Mouse (Mus musculus): ENCODE measurements at regions not wholly inside any gene's neighbourhood (a gene's known extent, or its start where the extent isn't known, plus 50 kb on each side); places are given as distances from the start of the nearest gene placed in this dataset.
A peak's percentile ranks its signal among the peaks of the same experiment; 100 is the strongest.

DNA sequence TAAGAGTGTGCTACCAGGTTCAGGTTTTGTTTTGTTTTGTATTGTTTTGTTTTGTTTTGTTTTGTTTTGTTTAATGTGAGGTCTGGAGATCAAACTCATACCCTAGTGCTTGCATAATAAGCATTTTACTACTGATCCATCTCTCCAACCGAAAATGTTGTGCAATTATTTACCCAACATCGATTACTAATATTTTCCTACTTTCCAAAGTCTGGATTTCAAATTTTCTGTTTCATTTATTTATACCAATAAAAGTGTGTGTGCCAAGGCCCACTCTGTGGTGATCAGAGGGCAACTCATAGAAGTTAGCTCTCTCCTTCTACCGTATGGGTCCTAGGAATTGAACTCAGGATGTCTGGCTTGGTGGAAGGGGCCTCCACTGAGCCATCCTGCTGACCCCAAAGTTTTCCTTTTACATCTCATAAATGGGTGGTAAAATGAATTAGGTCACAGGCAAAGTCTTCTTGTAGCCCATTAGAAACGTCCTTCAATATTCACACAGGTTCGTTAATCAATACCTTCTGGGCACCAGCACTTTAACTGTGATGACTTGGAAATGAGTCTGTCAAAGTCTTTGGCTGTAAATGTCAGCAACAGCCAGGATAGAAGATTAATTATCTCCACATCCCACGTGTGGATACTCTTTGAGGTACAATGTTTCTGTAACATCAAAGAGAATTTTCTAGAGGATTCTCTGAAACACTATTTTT is 158.9 kb upstream of the Mgat5 start:
- Histone ChIP-seq H3K4me3 (ENCODE audit: low read length) (no peak overlapping the region), H3K9ac (replicated peaks; ENCODE audit: low read length) (no peak overlapping the region), H3K27me3 (ENCODE audit: insufficient read depth, low read length) (no peaks in the 10 kb centered on the region), H3K4me1 (ENCODE audit: insufficient read depth, low read length) (no peaks in the 10 kb centered on the region), H3K4me2 (ENCODE audit: low read depth, low read length) (no peak overlapping the region), H3K36me3 (ENCODE audit: insufficient read depth, low read length) (no peaks in the 10 kb centered on the region), H3K27ac (no peak overlapping the region), H3K9me3 (ENCODE audit: low read length) (no peaks in the 10 kb centered on the region)
- ATAC-seq (no peak), DNase-seq (ENCODE audit: low spot score) (no peak)
- TF ChIP-seq CTCF (IDR thresholded peaks at IDR 0.05; ENCODE audit: low read depth): no peak
- 74% methylated on average over 6 of the region's 6 CpGs for WGBS

GRCm38 (mm10) chr1:127034748-127035147 is 170.1 kb upstream of the Mgat5 start:
- H3K27ac ChIP-seq: no peak overlapping the region
- no peaks in the 10 kb centered on the region for H3K36me3 ChIP-seq (ENCODE audit: insufficient read depth, low read length)
- 96% methylated on average over 2 of the region's 2 CpGs for WGBS
- DNase-seq (ENCODE audit: low spot score): no peak
- no peaks in the 10 kb centered on the region for H3K4me1 ChIP-seq (ENCODE audit: insufficient read depth, low read length)
- no peak overlapping the region for H3K4me2 ChIP-seq (ENCODE audit: low read depth, low read length)
- no peak overlapping the region for H3K9ac ChIP-seq (replicated peaks; ENCODE audit: low read length)
- H3K9me3 ChIP-seq (ENCODE audit: low read length): no peaks in the 10 kb centered on the region
- no peak for ATAC-seq
- no peak overlapping the region for H3K4me3 ChIP-seq (ENCODE audit: low read length)
- no peaks in the 10 kb centered on the region for H3K27me3 ChIP-seq (ENCODE audit: insufficient read depth, low read length)
- no peak for TF ChIP-seq CTCF (IDR thresholded peaks at IDR 0.05; ENCODE audit: low read depth)

DNA sequence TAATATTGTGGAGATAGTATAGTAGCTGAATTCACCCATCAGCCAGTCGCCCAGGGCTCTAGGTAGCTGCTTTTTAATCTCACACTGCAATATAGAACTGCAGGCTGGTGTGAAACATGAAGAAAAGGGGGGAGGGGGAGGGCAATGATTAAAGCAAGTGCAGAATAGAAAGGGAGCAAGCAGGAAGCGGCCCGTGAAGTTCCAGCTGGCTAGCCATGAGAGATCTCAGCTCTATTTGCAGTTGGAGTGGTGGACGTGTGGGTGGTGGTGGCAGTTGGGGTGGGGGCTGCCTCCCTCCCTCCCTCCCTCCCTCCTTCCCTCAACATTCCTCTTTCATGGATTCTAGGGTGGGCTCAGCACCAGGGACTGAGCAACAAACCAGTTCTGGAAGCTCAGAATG is 173.3 kb upstream of the Mgat5 start:
- peak; percentile 22 for DNase-seq (ENCODE audit: low spot score)
- no peak for ATAC-seq
- no peaks in the 10 kb centered on the region for H3K4me1 ChIP-seq (ENCODE audit: insufficient read depth, low read length)

GRCm38 (mm10) chr1:127028872-127029497 is 175.8 kb upstream of the Mgat5 start:
- Histone ChIP-seq H3K4me2 (ENCODE audit: low read depth, low read length) (no peak overlapping the region), H3K36me3 (ENCODE audit: insufficient read depth, low read length) (no peaks in the 10 kb centered on the region), H3K9me3 (ENCODE audit: low read length) (no peaks in the 10 kb centered on the region), H3K9ac (replicated peaks; ENCODE audit: low read length) (no peak overlapping the region), H3K27ac (no peak overlapping the region), H3K27me3 (ENCODE audit: insufficient read depth, low read length) (no peaks in the 10 kb centered on the region), H3K4me3 (ENCODE audit: low read length) (no peak overlapping the region), H3K4me1 (ENCODE audit: insufficient read depth, low read length) (no peaks in the 10 kb centered on the region)
- no peak for TF ChIP-seq CTCF (IDR thresholded peaks at IDR 0.05; ENCODE audit: low read depth)
- WGBS: 81% methylated on average over 1 of the region's 1 CpGs
- no peak for ATAC-seq
- DNase-seq (ENCODE audit: low spot score): no peak

More for the DNA sequence above, 173.3 kb upstream of the Mgat5 start:
- TF ChIP-seq CTCF (IDR thresholded peaks at IDR 0.05; ENCODE audit: low read depth): no peak
- no peak overlapping the region for H3K9ac ChIP-seq (replicated peaks; ENCODE audit: low read length)
- H3K27me3 ChIP-seq (ENCODE audit: insufficient read depth, low read length): no peaks in the 10 kb centered on the region
- no peak overlapping the region for H3K27ac ChIP-seq
- H3K9me3 ChIP-seq (ENCODE audit: low read length): no peaks in the 10 kb centered on the region
- 26% methylated on average over 4 of the region's 4 CpGs for WGBS
- no peaks in the 10 kb centered on the region for H3K36me3 ChIP-seq (ENCODE audit: insufficient read depth, low read length)
- no peak overlapping the region for H3K4me2 ChIP-seq (ENCODE audit: low read depth, low read length)
- no peak overlapping the region for H3K4me3 ChIP-seq (ENCODE audit: low read length)

DNA sequence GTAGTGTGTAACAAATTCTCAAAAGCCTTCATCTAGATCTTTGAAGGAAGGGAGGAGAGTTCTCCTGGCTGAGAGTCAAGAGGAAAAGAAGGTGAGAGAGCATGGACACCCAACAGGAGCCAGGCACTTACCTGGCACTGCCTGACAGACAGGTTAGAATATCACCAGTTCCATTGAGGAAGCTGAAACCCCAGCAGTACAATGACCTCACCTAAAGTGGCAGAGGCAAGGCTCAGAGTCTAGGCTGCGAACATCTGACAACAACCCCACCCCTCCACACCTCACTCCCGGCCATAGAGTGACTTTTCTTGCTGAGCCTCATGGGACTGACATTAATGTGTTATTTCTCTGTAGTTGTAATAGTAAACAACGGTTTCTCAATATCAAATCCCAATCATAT is 181.7 kb upstream of the Mgat5 start:
- Histone ChIP-seq H3K9me3 (ENCODE audit: low read length) (no peaks in the 10 kb centered on the region), H3K4me3 (ENCODE audit: low read length) (no peak overlapping the region), H3K4me1 (ENCODE audit: insufficient read depth, low read length) (no peaks in the 10 kb centered on the region), H3K27me3 (ENCODE audit: insufficient read depth, low read length) (no peaks in the 10 kb centered on the region), H3K36me3 (ENCODE audit: insufficient read depth, low read length) (no peaks in the 10 kb centered on the region), H3K4me2 (ENCODE audit: low read depth, low read length) (no peak overlapping the region), H3K27ac (no peak overlapping the region), H3K9ac (replicated peaks; ENCODE audit: low read length) (no peak overlapping the region)
- ATAC-seq: no peak
- 87% methylated on average over 3 of the region's 3 CpGs for WGBS
- DNase-seq (ENCODE audit: low spot score): no peak
- TF ChIP-seq CTCF (IDR thresholded peaks at IDR 0.05; ENCODE audit: low read depth): no peak

DNA sequence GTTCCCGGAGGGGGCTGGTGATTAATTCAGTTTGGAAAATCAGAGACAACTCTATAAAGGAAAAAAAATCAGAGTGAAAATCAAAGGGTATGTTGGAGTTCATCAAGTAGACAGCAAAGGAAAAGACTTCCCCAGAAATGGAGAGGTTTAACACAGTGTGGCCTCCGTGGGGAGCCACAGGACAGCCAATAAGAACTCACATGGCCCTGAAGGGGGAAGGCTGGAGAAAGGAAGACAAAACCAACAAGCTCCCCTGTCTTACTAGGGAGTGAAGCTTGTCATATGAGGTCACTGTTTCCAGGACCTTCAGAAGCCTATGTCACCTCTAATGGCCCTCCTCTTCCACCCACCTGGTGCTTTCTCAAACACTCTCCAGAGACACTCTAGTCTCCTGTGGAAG is 187.1 kb upstream of the Nckap5 start:
- DNase-seq (ENCODE audit: low spot score) (peak; percentile 63), ATAC-seq (0 out of 2 replicates have a peak, but pooled peaks have one; percentile 48)
- Histone ChIP-seq H3K27me3 (ENCODE audit: insufficient read depth, low read length) (no peaks in the 10 kb centered on the region), H3K4me2 (ENCODE audit: low read depth, low read length) (no peak overlapping the region), H3K4me3 (ENCODE audit: low read length) (no peak overlapping the region), H3K4me1 (ENCODE audit: insufficient read depth, low read length) (no peaks in the 10 kb centered on the region), H3K36me3 (ENCODE audit: insufficient read depth, low read length) (no peaks in the 10 kb centered on the region), H3K27ac (no peak overlapping the region), H3K9ac (replicated peaks; ENCODE audit: low read length) (no peak overlapping the region), H3K9me3 (ENCODE audit: low read length) (no peaks in the 10 kb centered on the region)
- 75% methylated on average over 2 of the region's 2 CpGs for WGBS
- peak; percentile 54 for TF ChIP-seq CTCF (IDR thresholded peaks at IDR 0.05; ENCODE audit: low read depth)

GRCm38 (mm10) chr1:127015894-127016245 is 185.3 kb upstream of the Nckap5 start:
- Histone ChIP-seq H3K4me3 (ENCODE audit: low read length) (no peak overlapping the region), H3K27me3 (ENCODE audit: insufficient read depth, low read length) (no peaks in the 10 kb centered on the region), H3K36me3 (ENCODE audit: insufficient read depth, low read length) (no peaks in the 10 kb centered on the region), H3K4me2 (ENCODE audit: low read depth, low read length) (no peak overlapping the region), H3K9ac (replicated peaks; ENCODE audit: low read length) (no peak overlapping the region), H3K27ac (no peak overlapping the region), H3K9me3 (ENCODE audit: low read length) (no peaks in the 10 kb centered on the region), H3K4me1 (ENCODE audit: insufficient read depth, low read length) (no peaks in the 10 kb centered on the region)
- no peak for TF ChIP-seq CTCF (IDR thresholded peaks at IDR 0.05; ENCODE audit: low read depth)
- ATAC-seq: no peak
- WGBS: 56% methylated on average over 4 of the region's 4 CpGs
- peak; percentile 20 for DNase-seq (ENCODE audit: low spot score)
